Mouse (Mus musculus) lung, adult 10 weeks (tissue): Measurements from ENCODE around the gene Ptpn9. TPM values are rescaled to one million over a fixed set of nuclear protein-coding genes. Genes with fewer than 3 reads are reported as not detected.

ENCODE experiments used
- polyA plus RNA-seq: library from polyadenylated mRNA; stranded (reverse); fragments of 350-450 nt; fragmentation: Illumina TruSeq; extraction: RNeasy Lipid Tissue Mini Kit (QIAGEN cat#74804); gene quantifications from one replicate; pipeline ENCODE4 v1.2.3, GENCODE M21; 2014; ENCODE audit warnings: low read depth, low replicate concordance; ENCODE audit not compliant: insufficient read depth

Gene Ptpn9
- polyA plus RNA-seq = 15.0 TPM

GRCm38 (mm10) chr9:56994286-56995197, at the start of gene Ptpn9:
Gene Ptpn9 (plus strand): TSS chr9:56994923.

GRCm38 (mm10) chr9:56950414-56951400, 44.0 kb upstream of the Ptpn9 start, which contains the start of gene Snupn:
Gene Snupn (plus strand): TSS chr9:56950878.

GRCm38 (mm10) chr9:57071801-57072351, 77.2 kb downstream of the Ptpn9 start, which contains the start of gene Sin3a:
Gene Sin3a (plus strand): TSS chr9:57072040.

Other genes starting within 250 kb of the Ptpn9 start
- 0.58 TPM for gene Lingo1, start 198.5 kb upstream of the Ptpn9 start, polyA plus RNA-seq
- not detected for gene Odf3l1, start 130.2 kb upstream of the Ptpn9 start, polyA plus RNA-seq
- 7.1 TPM for gene Cspg4, start 129.9 kb upstream of the Ptpn9 start, polyA plus RNA-seq
- gene Snx33, start 66.6 kb upstream of the Ptpn9 start, polyA plus RNA-seq = 11.3 TPM
- gene Imp3, start 57.4 kb upstream of the Ptpn9 start, polyA plus RNA-seq = 99.3 TPM
- 11.3 TPM for gene Snupn, start 44.0 kb upstream of the Ptpn9 start, polyA plus RNA-seq
- gene Sin3a, start 77.1 kb downstream of the Ptpn9 start, polyA plus RNA-seq = 13.1 TPM
- gene Man2c1, start 135.8 kb downstream of the Ptpn9 start, polyA plus RNA-seq = 46.6 TPM
- gene Neil1, start 153.4 kb downstream of the Ptpn9 start, polyA plus RNA-seq = 5.2 TPM
- 52.7 TPM for gene Commd4, start 163.4 kb downstream of the Ptpn9 start, polyA plus RNA-seq
- gene Trcg1, start 241.6 kb downstream of the Ptpn9 start, polyA plus RNA-seq = not detected